Mouse (Mus musculus): ENCODE data around the gene Tollip. TPM values are rescaled to one million over a fixed set of nuclear protein-coding genes. Genes with fewer than 3 reads are reported as not detected.
A peak's percentile ranks its signal among the peaks of the same experiment; 100 is the strongest.
"Not testable (repeated sequence)": the region's sequence is repeated elsewhere in the genome, so short reads cannot be mapped to it uniquely, and the experiment has no call there.

Tollip gene
- total RNA-seq, 2 experiments from 2014 or later = 118 to 120 TPM

GRCm38 (mm10) chr7:141934128-141934898 is 16.0 kb upstream of the Tollip start:
- no peak for DNase-seq (ENCODE audit: low spot score in 2 of 2)

GRCm38 (mm10) chr7:141928642-141929041 is 10.3 kb upstream of the Tollip start:
- peak in 1 of 2 experiments; percentile 65 for DNase-seq (ENCODE audit: low spot score in 2 of 2)

GRCm38 (mm10) chr7:141924917-141925316 is 6.6 kb upstream of the Tollip start:
- DNase-seq (ENCODE audit: low spot score in 2 of 2) = peak; percentile 53 to 77

GRCm38 (mm10) chr7:141924121-141924520 is 5.8 kb upstream of the Tollip start:
- DNase-seq (ENCODE audit: low spot score in 2 of 2) = not testable (repeated sequence)

GRCm38 (mm10) chr7:141911305-141911704 is 7.0 kb downstream of the Tollip start:
- no peak for DNase-seq (ENCODE audit: low spot score in 2 of 2)

GRCm38 (mm10) chr7:141908591-141908990 is 9.7 kb downstream of the Tollip start:
- peak; percentile 26 to 74 for DNase-seq (ENCODE audit: low spot score in 2 of 2)

- no peak for DNase-seq (ENCODE audit: low spot score in 2 of 2)
Observed at GRCm38 (mm10) chr7:141902791-141903190, 15.5 kb downstream of the Tollip start.

GRCm38 (mm10) chr7:141902269-141902729 is 16.0 kb downstream of the Tollip start:
- peak; percentile 99 for DNase-seq (ENCODE audit: low spot score in 2 of 2)

GRCm38 (mm10) chr7:141901825-141902224 is 16.5 kb downstream of the Tollip start:
- peak in 1 of 2 experiments; percentile 8 for DNase-seq (ENCODE audit: low spot score in 2 of 2)

- DNase-seq (ENCODE audit: low spot score in 2 of 2) = no peak
Observed at GRCm38 (mm10) chr7:141892151-141892550, 26.2 kb downstream of the Tollip start.

GRCm38 (mm10) chr7:141878813-141879212 is 39.5 kb downstream of the Tollip start:
- no peak for DNase-seq (ENCODE audit: low spot score in 2 of 2)

GRCm38 (mm10) chr7:141874891-141875290 is 43.4 kb downstream of the Tollip start:
- no peak for DNase-seq (ENCODE audit: low spot score in 2 of 2)

- no peak for DNase-seq (ENCODE audit: low spot score in 2 of 2)
Observed at GRCm38 (mm10) chr7:141870553-141870952, 47.8 kb downstream of the Tollip start.

- no peak for DNase-seq (ENCODE audit: low spot score in 2 of 2)
Observed at GRCm38 (mm10) chr7:141869644-141870043, 48.7 kb downstream of the Tollip start.

- DNase-seq (ENCODE audit: low spot score in 2 of 2) = no peak
Observed at GRCm38 (mm10) chr7:141861046-141861445, 57.3 kb downstream of the Tollip start.

GRCm38 (mm10) chr7:141840354-141840753 is 78.0 kb downstream of the Tollip start:
- DNase-seq (ENCODE audit: low spot score in 2 of 2) = no peak

- DNase-seq (ENCODE audit: low spot score in 2 of 2) = no peak
Observed at GRCm38 (mm10) chr7:141838779-141839178, 79.5 kb downstream of the Tollip start, which contains the start of gene Muc5b. Gene Muc5b (plus strand): TSS chr7:141839070.

- no peak for DNase-seq (ENCODE audit: low spot score in 2 of 2)
Observed at GRCm38 (mm10) chr7:141836423-141836822, 81.9 kb downstream of the Tollip start.

GRCm38 (mm10) chr7:141835941-141836340 is 82.4 kb downstream of the Tollip start:
- no peak for DNase-seq (ENCODE audit: low spot score in 2 of 2)

Data from layer of hippocampus, adult 18-20 months (tissue).